Mouse (Mus musculus): ENCODE measurements around the gene Fzd1. TPM values are rescaled to one million over a fixed set of nuclear protein-coding genes. Genes with fewer than 3 reads are reported as not detected.

The Fzd1 gene
- total RNA-seq, 2 experiments from 2014 or later = 2.0 to 2.6 TPM

- no peak for DNase-seq (ENCODE audit: low spot score)
These were observed 3.0 kb downstream of the Fzd1 start for GRCm38 (mm10) chr5:4754701-4755281.

- no peak for DNase-seq (ENCODE audit: low spot score)
These were observed 4.7 kb downstream of the Fzd1 start for GRCm38 (mm10) chr5:4753161-4753560.

DNA sequence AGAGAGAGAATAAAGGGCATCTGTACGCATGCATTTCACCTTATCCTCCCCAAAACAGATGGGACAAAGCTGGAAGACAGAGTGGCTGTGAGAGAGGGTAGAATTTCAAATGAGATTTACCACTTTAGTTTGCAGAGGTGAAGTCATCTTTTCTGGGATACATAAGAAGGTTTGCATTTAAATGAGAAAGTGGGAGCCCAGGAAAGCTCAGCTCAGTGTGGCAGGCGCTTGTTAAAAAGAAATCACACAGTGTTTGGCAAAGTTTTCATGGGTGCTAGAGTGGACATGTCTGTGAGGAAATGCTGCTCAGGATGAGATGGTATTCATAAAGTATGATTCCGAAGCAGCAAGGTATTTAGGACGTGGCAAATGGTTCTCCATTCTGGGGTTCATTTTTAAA lies 15.1 kb downstream of the Fzd1 start:
- DNase-seq (ENCODE audit: low spot score) = no peak

DNA sequence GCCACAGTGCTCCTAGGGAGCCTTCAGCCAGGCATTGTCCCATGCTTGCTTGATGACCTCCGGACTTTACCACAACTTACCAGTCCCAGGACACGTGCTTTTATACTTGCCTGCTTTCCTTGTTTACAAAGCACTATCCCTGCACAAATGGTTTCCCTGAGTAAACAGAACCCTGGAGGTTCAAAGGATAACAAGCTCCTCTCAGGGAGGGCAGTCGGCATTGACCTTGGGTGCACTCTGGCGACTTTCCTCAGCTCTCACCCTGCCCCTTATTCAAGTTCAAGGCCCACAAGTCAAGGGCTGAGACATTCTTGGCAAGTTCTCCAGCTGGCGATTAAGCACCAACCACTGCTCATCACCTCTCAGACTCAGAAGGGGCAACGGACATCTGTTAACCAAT lies 20.8 kb downstream of the Fzd1 start:
- DNase-seq (ENCODE audit: low spot score) = no peak

DNA sequence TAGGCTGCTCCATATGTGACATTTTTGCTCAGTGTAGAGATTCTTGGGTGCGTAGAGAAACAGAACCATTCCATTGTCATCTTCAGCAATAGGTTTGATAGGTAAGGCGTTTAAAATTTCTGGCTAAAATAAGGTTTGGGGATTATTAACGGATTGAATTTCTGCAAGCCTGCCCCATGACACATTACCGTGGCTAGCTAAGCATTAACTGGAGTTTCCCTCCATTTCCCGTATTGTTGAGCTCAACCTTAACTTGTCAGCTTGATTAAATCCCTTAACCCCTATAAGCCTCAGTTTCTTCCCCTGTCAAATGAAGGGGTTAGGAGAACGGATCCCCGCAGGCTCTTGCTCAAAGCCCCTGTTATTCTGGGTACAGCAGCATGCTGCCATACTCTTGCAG lies 22.4 kb downstream of the Fzd1 start:
- DNase-seq (ENCODE audit: low spot score) = no peak

DNA sequence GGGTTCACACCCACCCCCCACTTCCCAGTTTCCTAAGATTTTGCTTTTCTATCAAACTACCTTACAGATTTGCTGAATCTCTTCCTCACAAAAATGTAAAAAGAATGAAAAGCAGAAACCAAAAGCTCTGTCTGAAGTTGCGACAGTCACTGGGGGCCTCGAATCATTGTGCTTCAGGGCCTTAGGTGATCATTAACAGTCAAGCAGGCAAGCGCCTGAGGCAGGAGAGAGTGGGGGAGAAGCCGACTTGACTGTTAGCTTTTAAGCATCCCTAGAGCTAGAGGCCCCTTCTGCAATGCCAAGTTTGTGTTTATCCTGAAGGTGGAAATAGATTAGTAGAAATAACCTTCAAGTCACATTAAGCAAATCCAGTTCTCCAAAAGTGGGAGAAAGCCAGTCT lies 24.6 kb downstream of the Fzd1 start:
- DNase-seq (ENCODE audit: low spot score) = no peak

DNA sequence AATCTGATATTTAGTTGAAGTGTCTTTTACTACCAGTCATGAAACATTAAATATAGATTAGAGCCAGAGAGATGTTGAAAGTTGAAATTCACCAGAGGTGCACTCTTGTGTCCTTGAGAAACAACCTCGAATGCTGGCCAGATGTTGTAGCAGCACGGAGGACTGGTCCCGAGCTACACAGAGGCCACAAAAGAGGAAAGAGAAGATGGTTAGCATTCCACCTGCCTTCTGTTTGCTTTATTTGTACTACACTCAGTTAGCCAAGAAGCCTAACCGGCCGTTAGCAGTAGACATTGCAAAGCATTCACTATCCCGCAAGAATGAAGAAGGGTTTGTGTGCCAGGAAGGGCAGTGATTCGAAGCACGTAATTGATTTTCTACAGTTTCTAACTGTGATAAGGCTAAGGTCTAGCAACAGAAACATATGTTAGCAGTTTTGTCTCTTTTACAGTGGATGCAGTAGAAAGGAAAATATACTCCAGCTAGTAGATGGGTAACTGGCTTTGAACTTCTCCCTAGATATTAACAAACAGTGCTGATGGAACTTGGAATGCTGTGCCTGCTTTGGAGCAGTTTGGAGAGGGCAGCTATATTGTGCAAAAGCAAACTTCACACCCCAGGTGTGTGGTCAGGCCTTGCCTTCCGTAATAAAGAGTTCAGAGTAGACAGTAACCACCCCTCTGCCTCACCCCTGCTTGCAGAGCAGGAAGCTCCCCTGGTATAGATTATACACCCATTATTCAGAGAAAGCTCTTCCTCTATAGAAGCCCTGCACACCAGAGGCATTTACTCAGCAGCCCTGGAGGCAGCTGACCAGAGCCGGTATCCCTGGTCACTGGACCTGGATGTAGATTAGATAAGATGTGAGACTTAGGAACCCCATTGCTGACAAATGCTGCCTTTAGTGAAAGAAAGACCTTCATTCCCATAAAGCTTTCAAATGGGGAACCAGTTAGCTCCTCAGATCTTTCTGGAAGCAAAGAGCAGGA lies 25.3 kb downstream of the Fzd1 start:
- DNase-seq (ENCODE audit: low spot score) = no peak

DNA sequence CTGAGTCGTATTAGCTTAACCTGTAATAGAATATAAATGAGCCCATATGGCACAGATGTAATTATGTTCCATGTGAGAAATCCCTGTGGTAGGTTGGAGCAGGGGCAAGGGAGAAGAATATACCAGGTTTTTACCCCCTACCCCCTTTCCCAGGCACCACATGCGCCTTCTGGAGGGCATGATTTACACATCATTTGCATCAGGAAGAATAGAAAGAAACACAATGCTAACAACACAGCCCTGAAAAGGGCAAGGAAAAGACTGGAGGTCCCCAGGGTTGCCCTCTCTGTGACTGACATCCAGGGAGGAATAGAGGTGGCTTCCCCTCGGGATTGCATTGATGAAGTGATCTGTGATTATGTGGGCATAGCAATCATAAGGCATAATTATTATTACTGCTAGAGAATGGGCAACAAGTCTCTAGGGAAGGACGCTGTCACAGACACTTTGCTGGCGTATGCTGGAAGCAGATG lies 26.1 kb downstream of the Fzd1 start:
- no peak for DNase-seq (ENCODE audit: low spot score)

DNA sequence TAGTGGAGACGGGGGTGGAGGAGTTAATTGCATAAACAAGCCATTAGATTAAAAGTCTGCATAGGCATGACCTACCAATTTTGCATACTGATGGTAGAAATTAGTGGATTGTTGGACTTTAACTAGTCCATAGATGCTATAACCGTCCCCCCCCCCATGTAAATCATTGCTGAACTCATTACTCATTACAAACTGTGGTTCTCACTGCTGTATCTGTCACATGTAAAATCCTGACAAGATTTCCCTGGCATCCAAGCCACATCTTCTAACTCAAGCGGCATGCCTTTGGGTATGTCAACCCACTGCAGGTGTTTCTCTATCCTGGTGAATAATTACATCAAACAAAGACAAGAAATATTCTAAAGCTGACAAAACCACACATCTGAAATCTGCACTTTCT lies 26.8 kb downstream of the Fzd1 start:
- DNase-seq (ENCODE audit: low spot score) = no peak

Small RNA genes within 50 kb of the gene (microRNA-seq; reads per million reads assigned to microRNA genes)
- gene Gm44483 = not detected

Data from gastrocnemius, adult 18-20 months (tissue).